Mouse (Mus musculus) limb, embryonic 15.5 days (tissue): ENCODE measurements at regions not wholly inside any gene's neighbourhood (a gene's known extent, or its start where the extent isn't known, plus 50 kb on each side); places are given as distances from the start of the nearest gene placed in this dataset.
A peak's percentile ranks its signal among the peaks of the same experiment; 100 is the strongest.
"Not testable (repeated sequence)": the region's sequence is repeated elsewhere in the genome, so short reads cannot be mapped to it uniquely, and the experiment has no call there.

Source experiments
- ATAC-seq: fragments of 200-750 bp; cut with Nextera tagmentation; 2 replicates; pipeline ENCODE4 v1.8.0; 2017; ENCODE audit warnings: low read depth, moderate TSS enrichment; ENCODE audit not compliant: insufficient number of reproducible peaks, low FRiP score, low TSS enrichment
- H3K27ac ChIP-seq: fragments of 300-500 bp; sonication (generic); 2 replicates; pipeline ENCODE4 v1.5.1; 2015; ENCODE audit warnings: moderate library complexity, mild to moderate bottlenecking, inconsistent platforms
- H3K27me3 ChIP-seq: fragments of 300-500 bp; sonication (generic); 2 replicates; pipeline ENCODE4 v1.6.1; 2015; ENCODE audit warnings: inconsistent platforms
- H3K36me3 ChIP-seq: fragments of 300-500 bp; sonication (generic); 2 replicates; pipeline ENCODE4 v1.6.1; 2015; ENCODE audit warnings: inconsistent platforms
- H3K4me1 ChIP-seq: fragments of 300-500 bp; sonication (generic); 2 replicates; pipeline ENCODE4 v1.6.1; 2015; ENCODE audit warnings: inconsistent platforms
- H3K4me2 ChIP-seq: fragments of 300-500 bp; sonication (generic); 2 replicates; pipeline ENCODE4 v1.6.1; 2015; ENCODE audit warnings: mild to moderate bottlenecking, inconsistent platforms
- H3K4me3 ChIP-seq: fragments of 300-500 bp; sonication (generic); 2 replicates; pipeline ENCODE4 v1.5.1; 2015; ENCODE audit warnings: mild to moderate bottlenecking, inconsistent platforms
- H3K9ac ChIP-seq: fragments of 300-500 bp; sonication (generic); 2 replicates; pipeline ENCODE4 v1.6.1; 2015; ENCODE audit warnings: inconsistent platforms
- H3K9me3 ChIP-seq: fragments of 300-500 bp; sonication (generic); 2 replicates; pipeline ENCODE4 v1.6.1; 2016; ENCODE audit warnings: inconsistent platforms
- WGBS: fragments of 180-500 bp; shearing (Covaris S2); methylation state at CpG from one replicate; pipeline ENCODE4 v1.1.7; 2015; 5-methylcytosine and 5-hydroxymethylcytosine counted together

DNA sequence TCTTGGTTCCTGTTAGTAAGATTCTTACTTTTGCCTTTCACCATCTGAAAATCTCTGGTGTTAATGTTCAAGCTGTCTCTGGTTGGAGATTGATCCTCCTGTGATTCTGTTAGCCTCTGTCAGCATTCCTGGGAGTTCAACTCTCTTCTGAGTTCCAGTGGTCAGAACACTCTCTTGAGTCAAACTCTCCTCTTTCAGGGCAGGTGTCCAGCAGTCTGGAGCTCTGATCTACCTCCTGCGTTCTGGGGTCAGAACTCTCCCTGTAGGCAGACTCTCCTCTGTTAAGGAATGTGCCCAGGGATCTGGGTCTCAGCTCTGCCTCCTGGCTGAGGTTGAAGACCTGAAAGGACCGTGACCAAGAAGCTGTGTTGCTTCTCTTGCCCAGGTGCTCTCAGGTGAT, 581.3 kb downstream of the H2al1n start:
- H3K27ac ChIP-seq, H3K9me3 ChIP-seq, H3K4me3 ChIP-seq, ATAC-seq, H3K4me2 ChIP-seq, H3K27me3 ChIP-seq, H3K36me3 ChIP-seq, H3K9ac ChIP-seq, H3K4me1 ChIP-seq: not testable (repeated sequence)
- WGBS: 83% methylated on average over 2 of the region's 2 CpGs

DNA sequence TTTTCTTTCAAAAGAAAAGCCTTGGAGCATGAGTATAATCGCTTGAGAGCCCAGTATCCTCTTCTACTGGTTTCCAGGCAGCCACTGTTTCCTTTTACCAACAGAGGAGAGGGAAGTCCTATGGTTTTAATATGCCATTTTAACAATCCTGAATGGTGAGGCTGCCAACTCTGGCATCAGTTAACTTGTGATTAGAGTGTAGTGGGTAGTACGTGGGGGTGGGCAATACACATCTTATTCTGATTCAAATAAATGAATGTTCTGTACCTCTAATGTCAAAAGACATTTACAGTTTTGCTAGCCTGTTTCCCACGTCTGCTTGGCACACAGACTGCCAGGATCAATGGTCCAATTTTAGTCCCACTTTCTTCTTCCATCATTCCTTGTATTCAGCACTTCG, 624.9 kb downstream of the H2al1n start:
- H3K27ac ChIP-seq: no peak overlapping the region
- no peaks in the 10 kb centered on the region for H3K4me1 ChIP-seq
- no peaks in the 10 kb centered on the region for H3K27me3 ChIP-seq
- H3K4me3 ChIP-seq: no peak overlapping the region
- H3K36me3 ChIP-seq: no peaks in the 10 kb centered on the region
- 62% methylated on average over 4 of the region's 4 CpGs for WGBS
- no peak overlapping the region for H3K9ac ChIP-seq
- no peaks in the 10 kb centered on the region for H3K9me3 ChIP-seq
- ATAC-seq: no peak
- no peak overlapping the region for H3K4me2 ChIP-seq

DNA sequence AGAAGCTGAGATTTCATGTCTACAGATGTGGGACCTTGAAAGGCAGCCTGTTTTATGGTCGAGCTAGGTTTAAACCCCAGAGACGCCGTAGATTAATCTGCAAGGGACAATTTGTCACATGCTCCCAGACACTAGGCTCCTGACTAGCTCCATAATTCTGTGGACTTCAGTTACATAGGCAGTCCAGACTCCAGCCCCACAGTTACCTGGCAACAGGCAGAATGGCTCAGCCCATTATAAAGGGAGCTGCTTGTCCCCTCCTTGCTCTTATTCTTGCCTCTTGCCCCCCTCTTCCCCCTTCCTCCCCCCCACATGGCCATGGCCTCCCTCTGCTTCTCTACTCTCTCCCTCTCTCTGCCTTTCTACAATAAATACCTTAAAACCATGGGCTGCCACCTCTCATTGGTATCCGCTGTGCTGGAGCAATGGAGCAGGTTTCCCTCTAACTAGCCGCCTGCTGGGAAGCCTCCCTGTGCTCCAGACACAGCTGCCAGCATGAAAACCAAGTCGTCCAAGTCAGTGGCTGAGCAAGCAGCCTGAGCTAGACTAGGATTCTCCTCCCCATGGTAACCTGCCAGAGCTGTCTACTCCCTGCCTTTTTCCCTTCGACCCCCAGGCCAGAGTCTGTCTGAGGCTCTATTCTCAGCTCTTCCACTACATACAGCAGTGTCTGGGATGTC, 628.9 kb downstream of the H2al1n start:
- Histone ChIP-seq H3K4me3 (no peak overlapping the region), H3K27me3 (no peaks in the 10 kb centered on the region), H3K27ac (no peak overlapping the region), H3K9me3 (no peaks in the 10 kb centered on the region), H3K36me3 (no peaks in the 10 kb centered on the region), H3K4me2 (no peak overlapping the region), H3K9ac (no peak overlapping the region), H3K4me1 (no peaks in the 10 kb centered on the region)
- WGBS: 54% methylated on average over 7 of the region's 7 CpGs
- 0 out of 2 replicates have a peak, but pooled peaks have one; percentile 10 for ATAC-seq

DNA sequence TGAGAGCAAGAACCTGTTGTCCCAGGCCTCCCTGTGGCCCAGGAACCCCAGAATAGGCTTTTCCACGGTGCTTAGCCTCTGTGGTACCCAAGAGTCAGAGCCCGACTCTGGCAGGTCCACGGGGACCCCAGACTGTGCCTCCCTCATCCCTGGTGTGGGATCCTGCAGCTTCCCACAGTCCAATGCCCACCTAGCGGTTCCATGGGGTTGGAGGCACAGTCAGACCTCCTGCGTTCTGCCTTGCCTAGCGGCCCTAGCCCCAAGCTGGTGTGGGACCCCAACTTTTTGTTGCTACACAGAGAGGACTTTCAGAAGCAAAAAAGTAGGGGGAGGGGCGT, 629.4 kb downstream of the H2al1n start:
- H3K27me3 ChIP-seq: no peaks in the 10 kb centered on the region
- ATAC-seq: no peak
- no peaks in the 10 kb centered on the region for H3K9me3 ChIP-seq
- H3K9ac ChIP-seq: no peak overlapping the region
- H3K4me3 ChIP-seq: no peak overlapping the region
- H3K4me1 ChIP-seq: no peaks in the 10 kb centered on the region
- no peak overlapping the region for H3K4me2 ChIP-seq
- no peaks in the 10 kb centered on the region for H3K36me3 ChIP-seq
- no peak overlapping the region for H3K27ac ChIP-seq
- WGBS: 72% methylated on average over 7 of the region's 7 CpGs

DNA sequence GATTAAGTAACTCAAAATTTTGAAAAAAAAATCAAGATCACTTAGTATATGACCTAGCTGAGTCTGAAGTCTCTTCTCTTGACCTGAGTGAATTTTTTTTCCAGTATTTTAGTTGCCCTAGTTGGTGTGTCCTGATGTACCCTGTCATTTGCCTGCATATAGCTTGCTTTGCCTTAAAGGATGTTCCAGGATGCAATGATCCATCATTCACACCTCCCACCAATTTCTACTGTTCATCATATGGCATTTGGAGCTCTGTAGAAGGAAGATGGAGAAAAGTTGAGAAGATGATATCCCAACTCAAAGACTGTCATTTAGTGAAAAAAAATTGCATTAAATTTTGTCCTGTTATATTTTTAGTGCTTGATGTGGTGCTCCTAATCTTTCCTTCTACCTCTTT, 634.4 kb downstream of the H2al1n start:
- H3K27ac ChIP-seq: no peak overlapping the region
- H3K27me3 ChIP-seq: no peaks in the 10 kb centered on the region
- H3K9ac ChIP-seq: no peak overlapping the region
- no peak for ATAC-seq
- H3K4me3 ChIP-seq: no peak overlapping the region
- no peaks in the 10 kb centered on the region for H3K9me3 ChIP-seq
- no peaks in the 10 kb centered on the region for H3K4me1 ChIP-seq
- H3K36me3 ChIP-seq: no peaks in the 10 kb centered on the region
- H3K4me2 ChIP-seq: no peak overlapping the region

DNA sequence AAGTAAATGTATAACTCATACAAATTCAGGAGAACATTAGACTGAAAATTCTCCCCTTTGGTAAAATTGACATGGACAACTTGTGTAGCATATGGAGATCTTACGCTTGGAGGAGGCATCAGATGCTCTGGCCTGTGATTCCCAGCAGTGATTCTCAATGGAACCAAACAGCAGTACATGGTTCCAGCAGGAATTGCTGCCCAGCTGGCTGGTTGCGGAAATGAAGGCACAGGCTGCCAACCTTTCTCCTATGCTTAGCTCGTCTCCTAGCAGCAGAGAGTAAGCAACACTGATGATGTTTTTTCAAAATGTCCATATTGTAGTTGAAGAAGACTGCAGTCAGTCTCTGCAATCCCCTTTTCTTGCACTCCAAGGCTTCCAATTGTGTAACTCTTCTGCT, 673.7 kb downstream of the H2al1n start:
- H3K9ac ChIP-seq: no peak overlapping the region
- no peak for ATAC-seq
- no peaks in the 10 kb centered on the region for H3K36me3 ChIP-seq
- no peaks in the 10 kb centered on the region for H3K27me3 ChIP-seq
- H3K4me1 ChIP-seq: no peaks in the 10 kb centered on the region
- no peaks in the 10 kb centered on the region for H3K9me3 ChIP-seq
- no peak overlapping the region for H3K4me3 ChIP-seq
- WGBS: 75% methylated on average over 3 of the region's 3 CpGs
- no peak overlapping the region for H3K4me2 ChIP-seq
- H3K27ac ChIP-seq: no peak overlapping the region
